Mouse (Mus musculus) forebrain, embryonic 14.5 days (tissue): ENCODE results near the gene Epha4. TPM values are rescaled to one million over a fixed set of nuclear protein-coding genes. Genes with fewer than 3 reads are reported as not detected.

Experiments
- ATAC-seq: fragments of 200-750 bp; cut with Nextera tagmentation; 2 replicates; pipeline ENCODE4 v1.8.0; 2017; ENCODE audit warnings: mild to moderate bottlenecking, moderate library complexity
- DNase-seq: peaks from one replicate; pipeline ENCODE4 v3.0.0-alpha.2; 2015; ENCODE audit warnings: low spot score
- H3K27ac ChIP-seq: fragments of 300-500 bp; sonication (generic); 2 replicates; pipeline ENCODE4 v1.5.1; 2014; ENCODE audit warnings: low read depth, mild to moderate bottlenecking, control low read depth, low read length, moderate library complexity
- H3K27me3 ChIP-seq: fragments of 300-500 bp; sonication (generic); replicated peaks from 2 replicates; pipeline ENCODE4 v1.6.1; 2014; ENCODE audit warnings: low read length, control low read depth, mixed read lengths; ENCODE audit not compliant: control insufficient read depth, insufficient read depth
- H3K36me3 ChIP-seq: fragments of 300-500 bp; sonication (generic); 2 replicates; pipeline ENCODE4 v1.6.1; 2014; ENCODE audit warnings: low read length, control low read depth; ENCODE audit not compliant: control insufficient read depth, insufficient read depth
- H3K4me1 ChIP-seq: fragments of 300-500 bp; sonication (generic); 2 replicates; pipeline ENCODE4 v1.6.1; 2014; ENCODE audit warnings: antibody characterized with exemption, low read length, control low read depth; ENCODE audit not compliant: control insufficient read depth, insufficient read depth
- H3K4me2 ChIP-seq: fragments of 300-500 bp; sonication (generic); 2 replicates; pipeline ENCODE4 v1.6.1; 2014; ENCODE audit warnings: mild to moderate bottlenecking, control low read depth, low read length
- H3K4me3 ChIP-seq: fragments of 300-500 bp; sonication (generic); 2 replicates; pipeline ENCODE4 v1.5.1; 2014; ENCODE audit warnings: low read depth, low read length, control low read depth
- H3K9ac ChIP-seq: fragments of 300-500 bp; sonication (generic); 2 replicates; pipeline ENCODE4 v1.6.1; 2014; ENCODE audit warnings: mild to moderate bottlenecking, low read length, control low read depth, moderate library complexity
- H3K9me3 ChIP-seq: fragments of 300-500 bp; sonication (generic); replicated peaks from 2 replicates; pipeline ENCODE4 v1.6.1; 2016; ENCODE audit warnings: low read length, control low read depth, mixed read lengths; ENCODE audit not compliant: control insufficient read depth
- WGBS: fragments of 180-500 bp; shearing (Covaris S2); extraction: QIAGEN DNeasy Blood & Tissue Kit; methylation state at CpG from one replicate; pipeline ENCODE4 v1.1.7; 2014; 5-methylcytosine and 5-hydroxymethylcytosine counted together
- polyA plus RNA-seq: library from polyadenylated mRNA; unstranded; fragments of >200 nt; fragmentation: Nextera tagmentation; extraction: Ambion mirVana; gene quantifications from 2 replicates; pipeline ENCODE4 v1.2.1, GENCODE M21; 2014

The Epha4 gene
- polyA plus RNA-seq, 1 experiment from 2014 or later = 85.7 TPM

- Histone ChIP-seq H3K4me1 (no peaks in the 10 kb centered on the region), H3K36me3 (peaks cover 69% of the 10 kb centered on the region), H3K4me3 (no peak overlapping the region), H3K9ac (no peak overlapping the region), H3K9me3 (no peaks in the 10 kb centered on the region), H3K4me2 (no peak overlapping the region), H3K27me3 (no peaks in the 10 kb centered on the region), H3K27ac (no peak overlapping the region)
- ATAC-seq (no peak), DNase-seq (no peak)
- 59% methylated on average over 7 of the region's 7 CpGs for WGBS
Measured at GRCm38 (mm10) chr1:77370921-77371320, 144.0 kb downstream of the Epha4 start.

- Histone ChIP-seq H3K36me3 (peaks cover 59% of the 10 kb centered on the region), H3K9ac (no peak overlapping the region), H3K27me3 (no peaks in the 10 kb centered on the region), H3K27ac (no peak overlapping the region), H3K4me2 (no peak overlapping the region), H3K9me3 (no peaks in the 10 kb centered on the region), H3K4me1 (no peaks in the 10 kb centered on the region), H3K4me3 (no peak overlapping the region)
- ATAC-seq = no peak
- 89% methylated on average over 18 of the region's 18 CpGs for WGBS
- no peak for DNase-seq
Measured at GRCm38 (mm10) chr1:77369255-77369837, 145.5 kb downstream of the Epha4 start.

GRCm38 (mm10) chr1:77365850-77366249, 149.0 kb downstream of the Epha4 start:
- H3K4me3 ChIP-seq = no peak overlapping the region
- no peak overlapping the region for H3K27ac ChIP-seq
- no peaks in the 10 kb centered on the region for H3K27me3 ChIP-seq
- WGBS = 78% methylated on average over 3 of the region's 3 CpGs
- H3K4me2 ChIP-seq = no peak overlapping the region
- no peak overlapping the region for H3K9ac ChIP-seq
- H3K36me3 ChIP-seq = peaks cover 30% of the 10 kb centered on the region
- peaks cover 4% of the 10 kb centered on the region; the same call in 1 of the 2 replicates for H3K4me1 ChIP-seq
- DNase-seq (no peak), ATAC-seq (no peak)
- no peaks in the 10 kb centered on the region for H3K9me3 ChIP-seq

- WGBS = 94% methylated on average over 3 of the region's 3 CpGs
- Histone ChIP-seq H3K4me3 (no peak overlapping the region), H3K4me2 (no peak overlapping the region), H3K27me3 (no peaks in the 10 kb centered on the region), H3K27ac (no peak overlapping the region), H3K9ac (no peak overlapping the region), H3K36me3 (peaks cover 23% of the 10 kb centered on the region), H3K9me3 (no peaks in the 10 kb centered on the region), H3K4me1 (peaks cover 4% of the 10 kb centered on the region; the same call in 1 of the 2 replicates)
- no peak for DNase-seq
- ATAC-seq = no peak
Measured at GRCm38 (mm10) chr1:77364596-77364995, 150.3 kb downstream of the Epha4 start.

- H3K9me3 ChIP-seq = no peaks in the 10 kb centered on the region
- no peak overlapping the region for H3K9ac ChIP-seq
- H3K4me1 ChIP-seq = peaks cover 4% of the 10 kb centered on the region; the same call in 1 of the 2 replicates
- peaks cover 16% of the 10 kb centered on the region for H3K36me3 ChIP-seq
- H3K27me3 ChIP-seq = no peaks in the 10 kb centered on the region
- H3K4me2 ChIP-seq = no peak overlapping the region
- H3K4me3 ChIP-seq = no peak overlapping the region
- DNase-seq = no peak
- 85% methylated on average over 1 of the region's 1 CpGs for WGBS
- H3K27ac ChIP-seq = no peak overlapping the region
- no peak for ATAC-seq
Measured at GRCm38 (mm10) chr1:77363848-77364247, 151.0 kb downstream of the Epha4 start.

GRCm38 (mm10) chr1:77346459-77346858, 168.4 kb downstream of the Epha4 start:
- no peak for ATAC-seq
- 82% methylated on average over 4 of the region's 4 CpGs for WGBS
- no peak overlapping the region for H3K4me2 ChIP-seq
- no peak overlapping the region for H3K9ac ChIP-seq
- peak; percentile 31 for DNase-seq
- H3K36me3 ChIP-seq = no peaks in the 10 kb centered on the region
- H3K9me3 ChIP-seq = no peaks in the 10 kb centered on the region
- H3K4me1 ChIP-seq = no peaks in the 10 kb centered on the region
- H3K27me3 ChIP-seq = no peaks in the 10 kb centered on the region
- no peak overlapping the region for H3K27ac ChIP-seq
- H3K4me3 ChIP-seq = no peak overlapping the region

- Histone ChIP-seq H3K4me2 (no peak overlapping the region), H3K36me3 (no peaks in the 10 kb centered on the region), H3K4me3 (no peak overlapping the region), H3K27me3 (no peaks in the 10 kb centered on the region), H3K9me3 (no peaks in the 10 kb centered on the region), H3K9ac (no peak overlapping the region), H3K4me1 (no peaks in the 10 kb centered on the region), H3K27ac (no peak overlapping the region)
- 91% methylated on average over 4 of the region's 4 CpGs for WGBS
- ATAC-seq = no peak
- DNase-seq = no peak
Measured at GRCm38 (mm10) chr1:77343792-77344191, 171.1 kb downstream of the Epha4 start.

- no peak overlapping the region for H3K9ac ChIP-seq
- no peak overlapping the region for H3K27ac ChIP-seq
- H3K4me2 ChIP-seq = no peak overlapping the region
- DNase-seq (no peak), ATAC-seq (no peak)
- no peaks in the 10 kb centered on the region for H3K9me3 ChIP-seq
- 84% methylated on average over 5 of the region's 5 CpGs for WGBS
- H3K4me1 ChIP-seq = no peaks in the 10 kb centered on the region
- no peaks in the 10 kb centered on the region for H3K36me3 ChIP-seq
- H3K4me3 ChIP-seq = no peak overlapping the region
- H3K27me3 ChIP-seq = no peaks in the 10 kb centered on the region
Measured at GRCm38 (mm10) chr1:77339701-77340100, 175.2 kb downstream of the Epha4 start.

GRCm38 (mm10) chr1:77338346-77338745, 176.5 kb downstream of the Epha4 start:
- Histone ChIP-seq H3K9ac (no peak overlapping the region), H3K4me1 (no peaks in the 10 kb centered on the region), H3K27me3 (no peaks in the 10 kb centered on the region), H3K9me3 (no peaks in the 10 kb centered on the region), H3K27ac (no peak overlapping the region), H3K36me3 (no peaks in the 10 kb centered on the region), H3K4me2 (no peak overlapping the region), H3K4me3 (no peak overlapping the region)
- no peak for ATAC-seq
- WGBS = 56% methylated on average over 6 of the region's 6 CpGs
- no peak for DNase-seq
